Mouse (Mus musculus) heart, postnatal 0 days (tissue): ENCODE measurements at regions not wholly inside any gene's neighbourhood (a gene's known extent, or its start where the extent isn't known, plus 50 kb on each side); places are given as distances from the start of the nearest gene placed in this dataset.
A peak's percentile ranks its signal among the peaks of the same experiment; 100 is the strongest.

Experiments used
- CTCF ChIP-seq: IDR thresholded peaks from 2 replicates; pipeline ENCODE4 v1.5.1; 2016; ENCODE audit warnings: antibody characterized with exemption, control low read depth, low read depth
- EP300 ChIP-seq: IDR thresholded peaks from 2 replicates; pipeline ENCODE4 v1.6.1; 2016; ENCODE audit warnings: antibody characterized with exemption, low read depth

GRCm38 (mm10) chr12:12781526-12781925, 160.2 kb downstream of the Mycn start:
- TF ChIP-seq CTCF (peak; percentile 15; the same call in 1 of the 2 replicates), EP300 (no peak)
